9 mouse cellular contexts compared by ENCODE assay signal in the genomic region with DNA sequence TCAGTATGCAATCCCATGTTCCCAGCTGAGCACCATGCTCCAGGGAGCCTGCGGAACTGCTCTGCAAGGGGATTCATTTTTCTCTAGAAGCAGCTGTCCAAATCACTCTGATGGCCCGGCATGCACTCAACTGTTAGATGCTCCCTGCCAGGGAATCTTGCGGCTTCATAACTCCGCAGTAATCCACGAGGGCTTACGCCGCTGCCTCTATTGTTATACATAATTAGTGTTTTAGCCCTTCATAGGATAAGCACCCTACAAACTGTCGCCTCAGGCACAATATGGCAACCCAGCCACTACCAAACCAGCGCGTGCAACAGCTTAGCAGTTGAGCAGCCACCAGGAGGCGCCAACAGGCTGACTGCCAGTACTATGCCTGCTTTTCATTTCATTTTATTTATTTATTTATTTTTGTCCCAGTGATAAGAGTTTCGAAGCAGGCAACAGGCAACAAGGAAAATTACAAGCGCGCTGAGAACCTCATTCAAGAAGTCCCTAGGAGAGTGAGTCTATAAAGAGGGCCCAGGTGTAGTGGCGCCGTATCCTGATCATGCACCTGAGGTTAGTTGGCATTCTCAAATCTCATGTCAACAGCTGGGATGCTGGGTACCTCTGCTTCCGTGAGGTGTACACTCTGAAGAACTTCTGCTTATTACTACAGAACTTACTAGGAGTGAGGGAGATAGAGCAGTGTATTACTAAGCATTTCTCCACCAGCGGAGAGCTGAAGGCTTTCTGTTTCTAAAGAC.
DNase-seq lines count a peak whose midpoint lies in the region; TF ChIP-seq lines count a peak whose summit lies in the region.
"Had no signal": no experiment of that assay in that cellular context is flagged by ENCODE, and none has a peak within 500 bp of the region (broad histone marks: within the 10 kb centered on the region; RNA-seq: fewer than 3 reads in every experiment).

No protein-coding gene starts in this region.

- H3K27ac ChIP-seq in ES-E14 (ENCODE audit: insufficient read depth, low read depth, low read length, poor library complexity, severe bottlenecking) = no peak overlapping the region
- no peak overlapping the region for H3K27ac ChIP-seq in bone marrow, adult 2 months (ENCODE audit: control insufficient read depth, insufficient read depth, low read depth, low read length, poor library complexity)
- no peak overlapping the region for H3K27ac ChIP-seq in forebrain, embryonic 10.5 days
- H3K27ac ChIP-seq in hindbrain, embryonic 10.5 days = no peak overlapping the region
- H3K27ac ChIP-seq: limb, embryonic 12.5 days had no signal

- TF ChIP-seq POLR2A in bone marrow, adult 2 months (IDR thresholded peaks at IDR 0.05; ENCODE audit: borderline replicate concordance, control insufficient read depth, low read depth, low read length) = no peak

- peak; percentile 43 for DNase-seq in ES-E14 (ENCODE audit: low read depth, low spot score)
- peak; percentile 68 for DNase-seq in forebrain, embryonic 10.5 days (ENCODE audit: extremely low spot score, low spot score)
- peak; percentile 72 for DNase-seq in hindbrain, embryonic 10.5 days (ENCODE audit: low spot score)
- DNase-seq in layer of hippocampus, postnatal 25 days (ENCODE audit: extremely low spot score in 1 of 2, low spot score in 1 of 2) = peak; percentile 62 to 82
- DNase-seq in lung, postnatal 4 days = peak; percentile 50 to 53
- DNase-seq in right cerebral cortex, postnatal 10 days (ENCODE audit: low spot score in 2 of 2) = peak; percentile 81
- peak; percentile 1 to 38 for DNase-seq in urinary bladder, postnatal 36 days (ENCODE audit: low spot score in 2 of 2)

- no peaks in the 10 kb centered on the region for H3K9me3 ChIP-seq in ES-E14 (ENCODE audit: control insufficient read depth, insufficient read depth, low read depth, low read length)
- H3K9me3 ChIP-seq in forebrain, embryonic 10.5 days = no peaks in the 10 kb centered on the region
- H3K9me3 ChIP-seq in hindbrain, embryonic 10.5 days = no peaks in the 10 kb centered on the region
- H3K9me3 ChIP-seq: limb, embryonic 12.5 days had no signal

- peak; percentile 58 for TF ChIP-seq CTCF in bone marrow, adult 2 months (IDR thresholded peaks at IDR 0.05; ENCODE audit: control insufficient read depth, insufficient read depth, low read length)

- no peak overlapping the region for H3K4me3 ChIP-seq in ES-E14 (ENCODE audit: insufficient read depth in 1 of 2, low read depth in 1 of 2, low read length in 2 of 2, poor library complexity in 1 of 2, severe bottlenecking in 1 of 2)
- no peak overlapping the region for H3K4me3 ChIP-seq in bone marrow, adult 2 months (replicated peaks; ENCODE audit: control insufficient read depth, low read depth, low read length)
- no peak overlapping the region for H3K4me3 ChIP-seq in forebrain, embryonic 10.5 days
- no peak overlapping the region for H3K4me3 ChIP-seq in hindbrain, embryonic 10.5 days
- H3K4me3 ChIP-seq: limb, embryonic 12.5 days had no signal

- H3K4me1 ChIP-seq in ES-E14 (ENCODE audit: control insufficient read depth in 2 of 2, insufficient read depth in 2 of 2, low read length in 2 of 2, poor library complexity in 1 of 2) = no peaks in the 10 kb centered on the region
- no peaks in the 10 kb centered on the region for H3K4me1 ChIP-seq in bone marrow, adult 2 months (ENCODE audit: control insufficient read depth, insufficient read depth, low read length)
- 0 out of 2 replicates have a peak, but pooled peaks cover 3% of the 10 kb centered on the region for H3K4me1 ChIP-seq in forebrain, embryonic 10.5 days
- no peaks in the 10 kb centered on the region for H3K4me1 ChIP-seq in hindbrain, embryonic 10.5 days (replicated peaks)
- H3K4me1 ChIP-seq: limb, embryonic 12.5 days had no signal

- in situ Hi-C loops in ES-E14 (cut with MboI; ENCODE audit: low sequenced_read_pairs in 2 of 2, unreplicated experiment in 2 of 2) = no loop called here

- H3K36me3 ChIP-seq in ES-E14 (ENCODE audit: control insufficient read depth, insufficient read depth, low read length, poor library complexity, severe bottlenecking) = no peaks in the 10 kb centered on the region
- H3K36me3 ChIP-seq in forebrain, embryonic 10.5 days (replicated peaks) = no peaks in the 10 kb centered on the region
- H3K36me3 ChIP-seq in hindbrain, embryonic 10.5 days = no peaks in the 10 kb centered on the region
- H3K36me3 ChIP-seq: limb, embryonic 12.5 days had no signal

- H3K9ac ChIP-seq in ES-E14 (ENCODE audit: insufficient read depth, low read depth, low read length, poor library complexity, severe bottlenecking) = no peak overlapping the region
- H3K9ac ChIP-seq: limb, embryonic 12.5 days had no signal

- WGBS in bone marrow, adult 2 months = 63% methylated on average over 18 of the region's 18 CpGs
- 56% methylated on average over 18 of the region's 18 CpGs for WGBS in forebrain, embryonic 10.5 days
- WGBS in hindbrain, embryonic 10.5 days = 56% methylated on average over 18 of the region's 18 CpGs

- H3K27me3 ChIP-seq in forebrain, embryonic 10.5 days (ENCODE audit: poor library complexity, severe bottlenecking) = no peaks in the 10 kb centered on the region
- H3K27me3 ChIP-seq in hindbrain, embryonic 10.5 days (ENCODE audit: insufficient read depth, poor library complexity, severe bottlenecking) = no peaks in the 10 kb centered on the region
- H3K27me3 ChIP-seq: limb, embryonic 12.5 days had no signal

TF ChIP-seq in ES-E14, 5 proteins besides CTCF, POLR2A, EP300 and RAD21:
- no peak for TF ChIP-seq ZNF384 (IDR thresholded peaks at IDR 0.05; ENCODE audit: low read depth, low read length)
- TF ChIP-seq ZC3H11A (IDR thresholded peaks at IDR 0.05; ENCODE audit: borderline replicate concordance, low read depth, low read length) = peak; percentile 41; the same call in 1 of the 2 replicates
- no peak for TF ChIP-seq CHD2 (IDR thresholded peaks at IDR 0.05; ENCODE audit: low read depth, low read length)

Comparison
In these comparisons a context has a peak if more than half of its experiments do, and no peak if none do; other contexts are left out.
1. DNase-seq: peak in every context shown above with its lines; median percentile 81 in right cerebral cortex, postnatal 10 days; 72 in hindbrain, embryonic 10.5 days; 72 in layer of hippocampus, postnatal 25 days; 68 in forebrain, embryonic 10.5 days; 52 in lung, postnatal 4 days; 43 in ES-E14; 20 in urinary bladder, postnatal 36 days.